Mouse (Mus musculus): ENCODE results near the gene Flrt2. TPM values are rescaled to one million over a fixed set of nuclear protein-coding genes. Genes with fewer than 3 reads are reported as not detected.

Gene Flrt2
- polyA plus RNA-seq, 1 experiment, result 0.20 TPM

GRCm38 (mm10) chr12:95696522-95697025 is 4.5 kb downstream of the Flrt2 start:
- Histone ChIP-seq H3K36me3 (ENCODE audit: control insufficient read depth, insufficient read depth, low read length) (no peaks in the 10 kb centered on the region), H3K27ac (ENCODE audit: insufficient read depth, low read depth, low read length) (no peak overlapping the region), H3K4me1 (ENCODE audit: control insufficient read depth, insufficient read depth, insufficient read length, low read length) (no peaks in the 10 kb centered on the region; the same call in 1 of the 2 replicates), H3K27me3 (ENCODE audit: control insufficient read depth, insufficient read depth, low read length) (0 out of 2 replicates have a peak, but pooled peaks cover 14% of the 10 kb centered on the region), H3K4me3 (ENCODE audit: low read depth, low read length) (no peak overlapping the region)
- 33% methylated on average over 6 of the region's 6 CpGs for WGBS
- TF ChIP-seq CTCF (IDR thresholded peaks at IDR 0.05; ENCODE audit: extremely low read depth, insufficient read length, insufficient replicate concordance, low read depth, low read length) (no peak), POLR2A (IDR thresholded peaks at IDR 0.05; ENCODE audit: low read depth, low read length) (no peak)

DNA sequence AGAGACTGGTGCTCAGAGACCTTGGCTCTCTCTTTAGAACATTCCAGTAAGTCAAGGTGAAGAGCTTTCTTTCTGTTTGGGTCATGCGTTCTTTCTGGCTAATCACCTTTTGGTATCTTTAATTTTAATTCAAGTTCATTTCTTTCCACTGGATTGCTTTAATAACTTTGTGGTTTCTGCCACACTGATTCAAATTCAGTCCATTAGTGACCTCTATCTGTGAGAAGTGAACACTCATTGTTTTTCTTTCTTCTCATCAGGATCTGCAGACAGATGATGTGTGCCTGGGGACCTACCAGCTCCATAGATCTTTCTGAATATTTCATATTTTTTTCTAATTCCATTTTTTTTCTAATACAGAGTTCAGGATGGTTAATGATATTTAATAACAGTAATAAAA is 6.5 kb downstream of the Flrt2 start:
- H3K27ac ChIP-seq (ENCODE audit: insufficient read depth, low read depth, low read length), result no peak overlapping the region
- H3K4me3 ChIP-seq (ENCODE audit: low read depth, low read length), result no peak overlapping the region
- H3K36me3 ChIP-seq (ENCODE audit: control insufficient read depth, insufficient read depth, low read length), result no peaks in the 10 kb centered on the region
- no peaks in the 10 kb centered on the region; the same call in 1 of the 2 replicates for H3K4me1 ChIP-seq (ENCODE audit: control insufficient read depth, insufficient read depth, insufficient read length, low read length)
- H3K27me3 ChIP-seq (ENCODE audit: control insufficient read depth, insufficient read depth, low read length), result 0 out of 2 replicates have a peak, but pooled peaks cover 14% of the 10 kb centered on the region
- WGBS, result 41% methylated on average over 1 of the region's 1 CpGs
- no peak for TF ChIP-seq CTCF (IDR thresholded peaks at IDR 0.05; ENCODE audit: extremely low read depth, insufficient read length, insufficient replicate concordance, low read depth, low read length)

- Histone ChIP-seq H3K36me3 (ENCODE audit: control insufficient read depth, insufficient read depth, low read length) (no peaks in the 10 kb centered on the region), H3K27ac (ENCODE audit: insufficient read depth, low read depth, low read length) (no peak overlapping the region), H3K27me3 (ENCODE audit: control insufficient read depth, insufficient read depth, low read length) (0 out of 2 replicates have a peak, but pooled peaks cover 2% of the 10 kb centered on the region), H3K4me3 (ENCODE audit: low read depth, low read length) (no peak overlapping the region), H3K4me1 (ENCODE audit: control insufficient read depth, insufficient read depth, insufficient read length, low read length) (no peaks in the 10 kb centered on the region)
- TF ChIP-seq POLR2A (IDR thresholded peaks at IDR 0.05; ENCODE audit: low read depth, low read length) (no peak), CTCF (IDR thresholded peaks at IDR 0.05; ENCODE audit: extremely low read depth, insufficient read length, insufficient replicate concordance, low read depth, low read length) (no peak)
- 42% methylated on average over 2 of the region's 2 CpGs for WGBS
Observed at GRCm38 (mm10) chr12:95700746-95701145, 8.7 kb downstream of the Flrt2 start.

DNA sequence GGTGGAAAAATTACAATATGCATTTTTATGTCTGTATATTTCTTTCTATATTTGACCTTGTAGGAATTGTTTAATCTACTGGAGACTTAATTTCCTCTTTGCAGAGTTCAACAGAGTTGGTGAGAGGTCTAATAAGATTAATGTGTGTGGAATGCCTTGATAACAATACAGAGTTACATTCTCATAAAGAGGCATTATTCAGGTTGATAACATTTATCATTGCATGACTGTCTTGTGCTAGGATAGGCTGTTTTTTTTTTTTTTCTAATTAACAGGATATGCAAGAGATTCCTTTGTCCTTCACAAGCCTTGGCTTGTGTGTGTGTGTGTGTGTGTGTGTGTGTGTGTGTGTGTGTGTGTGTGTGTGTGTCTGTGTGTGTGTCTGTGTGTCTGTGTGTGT is 9.6 kb downstream of the Flrt2 start:
- Histone ChIP-seq H3K27me3 (ENCODE audit: control insufficient read depth, insufficient read depth, low read length) (no peaks in the 10 kb centered on the region), H3K36me3 (ENCODE audit: control insufficient read depth, insufficient read depth, low read length) (no peaks in the 10 kb centered on the region), H3K4me1 (ENCODE audit: control insufficient read depth, insufficient read depth, insufficient read length, low read length) (no peaks in the 10 kb centered on the region), H3K27ac (ENCODE audit: insufficient read depth, low read depth, low read length) (no peak overlapping the region), H3K4me3 (ENCODE audit: low read depth, low read length) (no peak overlapping the region)
- no peak for TF ChIP-seq POLR2A (IDR thresholded peaks at IDR 0.05; ENCODE audit: low read depth, low read length)
- no peak for TF ChIP-seq CTCF (IDR thresholded peaks at IDR 0.05; ENCODE audit: extremely low read depth, insufficient read length, insufficient replicate concordance, low read depth, low read length)

DNA sequence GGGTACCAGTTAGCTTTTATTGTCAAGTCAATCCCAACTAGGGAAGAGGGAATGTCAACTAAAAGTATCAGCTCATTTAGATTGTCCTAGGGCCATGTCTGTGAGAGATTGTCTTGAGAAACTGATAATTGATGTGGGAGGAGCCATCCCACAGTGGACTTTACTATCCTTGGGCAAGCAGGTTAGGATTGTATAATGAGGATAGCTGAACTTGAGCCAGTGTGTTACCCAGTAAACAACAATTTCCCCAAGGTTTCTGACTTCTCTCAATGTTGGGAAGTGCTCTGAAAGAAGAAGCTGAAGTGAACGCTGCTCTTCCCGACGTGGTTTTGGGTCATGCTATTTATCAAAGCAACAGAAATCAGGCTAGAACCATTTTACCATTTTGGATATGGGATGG is 13.0 kb downstream of the Flrt2 start:
- no peak for TF ChIP-seq CTCF (IDR thresholded peaks at IDR 0.05; ENCODE audit: extremely low read depth, insufficient read length, insufficient replicate concordance, low read depth, low read length)
- TF ChIP-seq POLR2A (IDR thresholded peaks at IDR 0.05; ENCODE audit: low read depth, low read length), result no peak
- Histone ChIP-seq H3K27ac (ENCODE audit: insufficient read depth, low read depth, low read length) (no peak overlapping the region), H3K4me1 (ENCODE audit: control insufficient read depth, insufficient read depth, insufficient read length, low read length) (no peaks in the 10 kb centered on the region), H3K36me3 (ENCODE audit: control insufficient read depth, insufficient read depth, low read length) (no peaks in the 10 kb centered on the region), H3K4me3 (ENCODE audit: low read depth, low read length) (no peak overlapping the region), H3K27me3 (ENCODE audit: control insufficient read depth, insufficient read depth, low read length) (no peaks in the 10 kb centered on the region)
- WGBS, result 89% methylated on average over 3 of the region's 3 CpGs

DNA sequence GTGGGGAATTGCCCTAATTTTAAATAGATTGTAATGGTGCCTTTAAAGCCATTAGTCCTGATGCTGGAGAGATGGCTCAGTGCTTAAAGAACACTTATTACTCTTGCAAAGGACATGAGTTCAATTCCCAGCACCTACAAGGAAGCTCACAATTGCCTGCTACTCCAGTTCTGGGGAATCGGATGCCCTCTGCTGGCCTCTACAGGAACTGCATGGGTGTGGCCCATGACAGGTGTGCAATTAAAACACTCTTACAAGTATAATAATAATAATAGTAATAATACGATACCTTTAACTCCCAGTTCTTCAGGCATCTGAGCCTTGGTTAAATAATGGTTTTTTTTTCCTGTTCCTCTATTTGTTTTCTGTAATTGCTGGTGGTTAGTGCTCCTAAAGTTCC is 31.2 kb downstream of the Flrt2 start:
- Histone ChIP-seq H3K27ac (ENCODE audit: insufficient read depth, low read depth, low read length) (no peak overlapping the region), H3K4me1 (ENCODE audit: control insufficient read depth, insufficient read depth, insufficient read length, low read length) (no peaks in the 10 kb centered on the region), H3K27me3 (ENCODE audit: control insufficient read depth, insufficient read depth, low read length) (no peaks in the 10 kb centered on the region), H3K36me3 (ENCODE audit: control insufficient read depth, insufficient read depth, low read length) (no peaks in the 10 kb centered on the region), H3K4me3 (ENCODE audit: low read depth, low read length) (no peak overlapping the region)
- 87% methylated on average over 2 of the region's 2 CpGs for WGBS
- TF ChIP-seq POLR2A (IDR thresholded peaks at IDR 0.05; ENCODE audit: low read depth, low read length) (no peak), CTCF (IDR thresholded peaks at IDR 0.05; ENCODE audit: extremely low read depth, insufficient read length, insufficient replicate concordance, low read depth, low read length) (peak; percentile 20; the same call in 1 of the 2 replicates)

GRCm38 (mm10) chr12:95734075-95734474 is 42.0 kb downstream of the Flrt2 start:
- peaks cover 2% of the 10 kb centered on the region; the same call in 1 of the 2 replicates for H3K4me1 ChIP-seq (ENCODE audit: control insufficient read depth, insufficient read depth, insufficient read length, low read length)
- H3K4me3 ChIP-seq (ENCODE audit: low read depth, low read length), result no peak overlapping the region
- no peaks in the 10 kb centered on the region; the same call in 1 of the 2 replicates for H3K27me3 ChIP-seq (ENCODE audit: control insufficient read depth, insufficient read depth, low read length)
- WGBS, result 45% methylated on average over 1 of the region's 1 CpGs
- TF ChIP-seq POLR2A (IDR thresholded peaks at IDR 0.05; ENCODE audit: low read depth, low read length) (no peak), CTCF (IDR thresholded peaks at IDR 0.05; ENCODE audit: extremely low read depth, insufficient read length, insufficient replicate concordance, low read depth, low read length) (no peak)
- H3K36me3 ChIP-seq (ENCODE audit: control insufficient read depth, insufficient read depth, low read length), result no peaks in the 10 kb centered on the region
- no peak overlapping the region for H3K27ac ChIP-seq (ENCODE audit: insufficient read depth, low read depth, low read length)

Measured in small intestine, adult 2 months (tissue).